Mouse (Mus musculus) CD4-positive, CD25-positive, alpha-beta regulatory T cell, adult 2 months (primary cell): ENCODE measurements around the gene Nadk.
"Not testable (repeated sequence)": the region's sequence is repeated elsewhere in the genome, so short reads cannot be mapped to it uniquely, and the experiment has no call there.

Experiments used
- DNase-seq: peaks from one replicate; pipeline ENCODE4 v3.0.0-alpha.2; 2012; ENCODE audit warnings: low read depth, low spot score

Nadk gene

GRCm38 (mm10) chr4:155569818-155570217 is 7.6 kb downstream of the Nadk start:
- no peak for DNase-seq

GRCm38 (mm10) chr4:155570315-155570714 is 8.1 kb downstream of the Nadk start:
- DNase-seq = not testable (repeated sequence)

- peak; percentile 40 for DNase-seq
These were observed 9.3 kb downstream of the Nadk start for GRCm38 (mm10) chr4:155571442-155571841.

GRCm38 (mm10) chr4:155573155-155573554 is 11.0 kb downstream of the Nadk start:
- no peak for DNase-seq

- no peak for DNase-seq
These were observed 11.7 kb downstream of the Nadk start for GRCm38 (mm10) chr4:155573876-155574275.

GRCm38 (mm10) chr4:155574931-155575330 is 12.8 kb downstream of the Nadk start:
- DNase-seq = no peak

- no peak for DNase-seq
These were observed 13.3 kb downstream of the Nadk start for GRCm38 (mm10) chr4:155575521-155575920.

- DNase-seq = no peak
These were observed 15.0 kb downstream of the Nadk start for GRCm38 (mm10) chr4:155577132-155577531.

GRCm38 (mm10) chr4:155577741-155578140 is 15.6 kb downstream of the Nadk start:
- no peak for DNase-seq

GRCm38 (mm10) chr4:155578336-155579125 is 16.4 kb downstream of the Nadk start:
- DNase-seq = no peak

- peak; percentile 66 for DNase-seq
These were observed 18.2 kb downstream of the Nadk start for GRCm38 (mm10) chr4:155580420-155580819.

- no peak for DNase-seq
These were observed 20.2 kb downstream of the Nadk start for GRCm38 (mm10) chr4:155582279-155582905.

GRCm38 (mm10) chr4:155589356-155589755 is 27.2 kb downstream of the Nadk start:
- DNase-seq = no peak

GRCm38 (mm10) chr4:155591012-155591719 is 29.0 kb downstream of the Nadk start:
- DNase-seq = no peak

GRCm38 (mm10) chr4:155593780-155594179 is 31.6 kb downstream of the Nadk start:
- no peak for DNase-seq

- no peak for DNase-seq
These were observed 33.6 kb downstream of the Nadk start for GRCm38 (mm10) chr4:155595777-155596176.

GRCm38 (mm10) chr4:155596606-155597005 is 34.4 kb downstream of the Nadk start:
- no peak for DNase-seq

GRCm38 (mm10) chr4:155598536-155598935 is 36.4 kb downstream of the Nadk start:
- DNase-seq = no peak

GRCm38 (mm10) chr4:155599901-155600825 is 38.0 kb downstream of the Nadk start:
- peak; percentile 62 for DNase-seq

- DNase-seq = peak; percentile 96
These were observed 39.2 kb downstream of the Nadk start, which contains the start of gene Slc35e2 for GRCm38 (mm10) chr4:155601091-155601996. Gene Slc35e2 (plus strand): TSS chr4:155601416.
